Mouse (Mus musculus) stomach, postnatal 0 days (tissue): Measurements from ENCODE around the gene Trpd52l3.

Experiments
- CTCF ChIP-seq: IDR thresholded peaks from 2 replicates; pipeline ENCODE4 v1.5.1; 2016; ENCODE audit warnings: antibody characterized with exemption, low read depth, mild to moderate bottlenecking, moderate library complexity
- EP300 ChIP-seq: optimal IDR thresholded peaks from 2 replicates; pipeline ENCODE3; 2016; ENCODE audit warnings: antibody characterized with exemption

DNA sequence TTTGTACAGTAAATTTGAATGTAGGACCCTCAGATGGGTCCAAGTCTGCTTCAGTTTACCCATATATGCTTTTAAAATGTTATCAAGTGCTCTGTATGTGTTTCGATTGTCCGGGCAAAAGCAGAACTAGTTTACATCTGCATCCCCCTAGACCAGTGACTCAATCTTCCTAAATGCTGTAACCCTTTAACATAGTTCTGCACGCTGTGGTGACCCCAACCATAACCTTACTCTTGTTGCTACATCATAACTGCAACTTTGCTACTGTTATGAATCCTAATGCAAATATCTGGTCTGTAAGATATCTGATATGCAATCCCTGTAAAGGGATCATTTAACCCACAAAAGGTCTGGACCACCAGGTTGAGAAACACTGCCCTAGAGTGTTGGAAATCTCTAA is 49.8 kb upstream of the Trpd52l3 start:
- TF ChIP-seq CTCF (no peak), EP300 (no peak)
